Mouse (Mus musculus) brain, embryonic 14.5 days (tissue): ENCODE results near the gene Oxt.
"Not testable (repeated sequence)": the region's sequence is repeated elsewhere in the genome, so short reads cannot be mapped to it uniquely, and the experiment has no call there.

Experiments used
- CTCF ChIP-seq: fragments of 200-500 bp; IDR thresholded peaks from 2 replicates; pipeline ENCODE4 v1.5.1; 2012; ENCODE audit warnings: inconsistent platforms, mild to moderate bottlenecking, moderate library complexity, borderline replicate concordance; ENCODE audit not compliant: insufficient read depth, insufficient read length; ENCODE audit errors: extremely low read depth
- POLR2A ChIP-seq: fragments of 200-500 bp; IDR thresholded peaks from 2 replicates; pipeline ENCODE4 v1.6.1; 2012; ENCODE audit warnings: mild to moderate bottlenecking, inconsistent platforms, borderline replicate concordance; ENCODE audit not compliant: poor library complexity, insufficient read depth, insufficient read length, severe bottlenecking; ENCODE audit errors: extremely low read depth

- not testable (repeated sequence) for TF ChIP-seq CTCF, POLR2A
These were observed 591 bp downstream of the Oxt start for GRCm38 (mm10) chr2:130576564-130576963.
